Mouse (Mus musculus) natural killer cell, adult 2 months (primary cell): ENCODE data around the gene Hs3st3a1.

Source experiments
- DNase-seq, 2 experiments: peaks; one replicate each; pipeline ENCODE4 v3.0.0; 2022; ENCODE audit warnings: low spot score in 2 of 2

Gene Hs3st3a1

GRCm38 (mm10) chr11:64434611-64435545 is at the start of gene Hs3st3a1:
Gene Hs3st3a1, plus strand, starts transcription at chr11:64435332.
- DNase-seq, result peak; percentile 10 to 39

GRCm38 (mm10) chr11:64386333-64386732 is 48.8 kb upstream of the Hs3st3a1 start:
- DNase-seq, result no peak

- DNase-seq, result peak in 1 of 2 experiments; percentile 2
These were observed 38.7 kb upstream of the Hs3st3a1 start for GRCm38 (mm10) chr11:64396331-64396881.

- DNase-seq, result no peak
These were observed 38.2 kb upstream of the Hs3st3a1 start for GRCm38 (mm10) chr11:64396949-64397348.

- DNase-seq, result no peak
These were observed 37.5 kb upstream of the Hs3st3a1 start for GRCm38 (mm10) chr11:64397612-64398011.

GRCm38 (mm10) chr11:64400534-64401093 is 34.5 kb upstream of the Hs3st3a1 start:
- no peak for DNase-seq

- DNase-seq, result no peak
These were observed 16.2 kb upstream of the Hs3st3a1 start for GRCm38 (mm10) chr11:64418969-64419368.

GRCm38 (mm10) chr11:64435546-64436411 is 647 bp downstream of the Hs3st3a1 start:
- DNase-seq, result peak in 1 of 2 experiments; percentile 2

- no peak for DNase-seq
These were observed 1.2 kb downstream of the Hs3st3a1 start, which contains the start of gene F930015N05Rik for GRCm38 (mm10) chr11:64436412-64436727. Gene F930015N05Rik, minus strand, starts transcription at chr11:64436653.

- DNase-seq, result no peak
These were observed 1.7 kb downstream of the Hs3st3a1 start for GRCm38 (mm10) chr11:64436791-64437298.

- no peak for DNase-seq
These were observed 2.6 kb downstream of the Hs3st3a1 start for GRCm38 (mm10) chr11:64437721-64438120.

GRCm38 (mm10) chr11:64438909-64439308 is 3.8 kb downstream of the Hs3st3a1 start:
- DNase-seq, result no peak

- no peak for DNase-seq
These were observed 7.0 kb downstream of the Hs3st3a1 start for GRCm38 (mm10) chr11:64442119-64442518.

GRCm38 (mm10) chr11:64442701-64443100 is 7.6 kb downstream of the Hs3st3a1 start:
- no peak for DNase-seq

GRCm38 (mm10) chr11:64445227-64445626 is 10.1 kb downstream of the Hs3st3a1 start:
- no peak for DNase-seq

GRCm38 (mm10) chr11:64448586-64449315 is 13.6 kb downstream of the Hs3st3a1 start:
- DNase-seq, result no peak

GRCm38 (mm10) chr11:64461746-64462145 is 26.6 kb downstream of the Hs3st3a1 start:
- no peak for DNase-seq

GRCm38 (mm10) chr11:64468737-64469136 is 33.6 kb downstream of the Hs3st3a1 start:
- DNase-seq, result no peak

- no peak for DNase-seq
These were observed 35.6 kb downstream of the Hs3st3a1 start for GRCm38 (mm10) chr11:64470689-64471088.

GRCm38 (mm10) chr11:64473679-64474078 is 38.5 kb downstream of the Hs3st3a1 start:
- no peak for DNase-seq

- no peak for DNase-seq
These were observed 46.3 kb downstream of the Hs3st3a1 start for GRCm38 (mm10) chr11:64481445-64481844.
